Mouse (Mus musculus): ENCODE data around the gene Cs. TPM values are rescaled to one million over a fixed set of nuclear protein-coding genes. Genes with fewer than 3 reads are reported as not detected.
A peak's percentile ranks its signal among the peaks of the same experiment; 100 is the strongest.

Cs gene
- polyA plus RNA-seq, 1 experiment = 204 TPM

DNA sequence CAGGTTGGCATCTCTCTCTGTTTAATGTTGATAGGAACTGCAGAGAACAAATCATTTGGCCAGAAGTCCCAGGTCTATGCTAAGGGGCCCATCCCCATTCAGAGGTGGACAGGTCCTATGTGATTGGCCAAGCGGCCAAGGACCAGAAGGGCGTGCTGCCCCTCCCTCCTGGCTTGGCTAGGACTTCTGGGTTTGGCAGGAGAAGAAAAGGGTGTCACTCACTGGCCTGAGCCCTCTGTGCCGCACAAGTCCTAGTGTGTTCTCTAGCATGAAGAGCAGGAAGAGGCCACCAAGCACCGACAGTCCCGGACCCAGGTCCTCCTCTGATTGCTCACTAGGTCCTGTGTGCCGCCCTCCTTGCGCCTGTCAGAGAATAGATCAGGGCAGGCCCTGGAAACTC lies 59.9 kb downstream of the Cs start:
- H3K4me3 ChIP-seq (ENCODE audit: insufficient read depth, low read length) = no peak overlapping the region
- TF ChIP-seq CTCF (IDR thresholded peaks at IDR 0.05; ENCODE audit: borderline replicate concordance, insufficient read depth, low read length) (no peak), POLR2A (IDR thresholded peaks at IDR 0.05; ENCODE audit: low read depth, low read length) (no peak)
- H3K4me1 ChIP-seq (ENCODE audit: control insufficient read depth, insufficient read depth, low read length) = no peaks in the 10 kb centered on the region
- H3K27ac ChIP-seq (ENCODE audit: insufficient read depth, low read length) = no peak overlapping the region

DNA sequence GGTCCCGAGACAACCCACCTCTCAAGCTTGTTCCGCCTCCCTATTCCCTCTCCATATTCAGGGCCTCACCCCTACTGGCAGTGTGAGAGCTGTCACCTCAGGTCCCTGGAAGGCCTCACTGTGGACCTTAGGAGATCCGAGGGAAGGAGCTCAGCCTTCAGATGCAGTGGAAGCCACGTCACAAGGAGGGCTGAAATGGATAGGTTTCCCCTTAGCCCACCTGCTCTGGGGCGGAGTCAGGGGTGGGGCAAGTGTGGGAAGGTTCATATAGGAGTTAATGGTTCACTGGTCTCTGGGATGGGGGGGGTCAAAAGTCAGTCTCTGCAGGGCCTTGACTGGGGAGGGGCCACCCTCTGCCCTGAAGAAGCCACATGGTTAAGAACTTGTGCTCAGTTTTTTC lies 62.8 kb downstream of the Cs start:
- Histone ChIP-seq H3K27ac (ENCODE audit: insufficient read depth, low read length) (no peak overlapping the region), H3K4me3 (ENCODE audit: insufficient read depth, low read length) (no peak overlapping the region)
- TF ChIP-seq POLR2A (IDR thresholded peaks at IDR 0.05; ENCODE audit: low read depth, low read length) (no peak), CTCF (IDR thresholded peaks at IDR 0.05; ENCODE audit: borderline replicate concordance, insufficient read depth, low read length) (no peak)

DNA sequence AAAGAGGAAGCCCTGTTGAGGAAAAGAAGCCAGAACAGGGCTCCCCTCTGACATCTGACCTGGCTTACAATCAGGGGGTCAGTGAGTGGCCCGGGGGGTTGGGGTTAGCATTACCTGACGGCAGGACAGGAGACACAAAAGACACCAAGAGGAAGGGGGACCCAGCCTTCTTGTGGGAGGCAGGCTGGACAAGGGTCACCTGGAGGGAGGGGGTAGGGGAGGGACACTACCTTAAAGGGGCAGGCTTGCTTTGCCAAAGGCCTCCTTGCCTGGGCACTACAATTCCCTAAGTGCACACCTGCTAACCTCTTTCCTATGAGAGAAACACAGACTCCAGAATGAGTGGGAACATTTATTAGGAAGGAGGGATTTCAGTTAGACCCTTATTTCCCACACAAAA lies 63.5 kb downstream of the Cs start, which contains the start of gene Slc39a5:
TSS of gene Slc39a5 (minus strand) at position 174 of the 400 bp plus-strand sequence.
- Histone ChIP-seq H3K4me3 (ENCODE audit: insufficient read depth, low read length) (no peak within 1 kb of the TSS), H3K4me1 (ENCODE audit: control insufficient read depth, insufficient read depth, low read length) (no peaks in the 10 kb centered on the region), H3K27ac (ENCODE audit: insufficient read depth, low read length) (no peak within 1 kb of the TSS)
- TF ChIP-seq CTCF (IDR thresholded peaks at IDR 0.05; ENCODE audit: borderline replicate concordance, insufficient read depth, low read length) (no peak), POLR2A (IDR thresholded peaks at IDR 0.05; ENCODE audit: low read depth, low read length) (no peak)

More for the DNA sequence above, 62.8 kb downstream of the Cs start:
- no peaks in the 10 kb centered on the region for H3K4me1 ChIP-seq (ENCODE audit: control insufficient read depth, insufficient read depth, low read length)

DNA sequence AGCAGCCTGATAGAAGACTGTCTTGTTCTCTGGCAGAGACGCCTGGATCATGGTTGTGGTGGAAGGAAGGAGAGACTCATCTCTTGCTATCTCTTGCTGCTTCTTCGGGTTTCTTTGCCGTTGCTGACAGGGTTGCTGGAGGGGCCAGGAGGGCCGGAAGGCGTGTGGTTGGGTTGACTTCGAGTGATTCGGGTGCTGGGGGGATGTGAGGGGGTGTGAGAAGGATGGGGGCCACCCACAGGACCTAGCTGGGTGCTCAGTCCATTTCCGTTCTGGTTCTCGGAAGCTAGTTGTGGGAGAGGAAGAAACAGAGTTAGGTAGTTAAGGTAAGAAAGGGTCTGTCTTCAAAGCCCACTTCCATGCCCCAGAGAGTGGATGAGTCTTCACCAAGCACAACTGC lies 64.1 kb downstream of the Cs start:
- Histone ChIP-seq H3K4me1 (ENCODE audit: control insufficient read depth, insufficient read depth, low read length) (no peaks in the 10 kb centered on the region), H3K27ac (ENCODE audit: insufficient read depth, low read length) (no peak overlapping the region), H3K4me3 (ENCODE audit: insufficient read depth, low read length) (no peak overlapping the region)
- TF ChIP-seq CTCF (IDR thresholded peaks at IDR 0.05; ENCODE audit: borderline replicate concordance, insufficient read depth, low read length) (no peak), POLR2A (IDR thresholded peaks at IDR 0.05; ENCODE audit: low read depth, low read length) (no peak)

DNA sequence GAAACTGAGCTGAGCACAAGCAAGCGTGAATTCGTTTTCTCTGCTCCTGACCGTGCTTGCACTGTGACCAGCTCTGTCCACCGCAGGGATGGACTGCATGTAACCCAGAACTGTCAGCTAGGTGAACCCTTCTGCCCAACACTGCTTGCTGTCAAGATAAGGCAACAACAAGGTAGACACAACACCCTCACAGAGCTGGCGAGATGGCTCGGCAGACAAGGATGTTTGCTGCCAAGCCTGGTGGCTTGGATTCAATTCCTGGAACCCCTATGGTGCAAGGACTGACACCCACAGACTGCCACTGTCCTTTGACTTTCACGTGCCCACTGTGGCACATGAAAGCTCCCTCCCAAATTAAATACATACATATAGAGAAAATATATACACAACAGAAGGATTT lies 66.4 kb downstream of the Cs start:
- H3K4me3 ChIP-seq (ENCODE audit: insufficient read depth, low read length) = no peak overlapping the region
- 0 out of 2 replicates have a peak, but pooled peaks cover 3% of the 10 kb centered on the region for H3K4me1 ChIP-seq (ENCODE audit: control insufficient read depth, insufficient read depth, low read length)
- no peak overlapping the region for H3K27ac ChIP-seq (ENCODE audit: insufficient read depth, low read length)
- TF ChIP-seq CTCF (IDR thresholded peaks at IDR 0.05; ENCODE audit: borderline replicate concordance, insufficient read depth, low read length) (no peak), POLR2A (IDR thresholded peaks at IDR 0.05; ENCODE audit: low read depth, low read length) (no peak)

DNA sequence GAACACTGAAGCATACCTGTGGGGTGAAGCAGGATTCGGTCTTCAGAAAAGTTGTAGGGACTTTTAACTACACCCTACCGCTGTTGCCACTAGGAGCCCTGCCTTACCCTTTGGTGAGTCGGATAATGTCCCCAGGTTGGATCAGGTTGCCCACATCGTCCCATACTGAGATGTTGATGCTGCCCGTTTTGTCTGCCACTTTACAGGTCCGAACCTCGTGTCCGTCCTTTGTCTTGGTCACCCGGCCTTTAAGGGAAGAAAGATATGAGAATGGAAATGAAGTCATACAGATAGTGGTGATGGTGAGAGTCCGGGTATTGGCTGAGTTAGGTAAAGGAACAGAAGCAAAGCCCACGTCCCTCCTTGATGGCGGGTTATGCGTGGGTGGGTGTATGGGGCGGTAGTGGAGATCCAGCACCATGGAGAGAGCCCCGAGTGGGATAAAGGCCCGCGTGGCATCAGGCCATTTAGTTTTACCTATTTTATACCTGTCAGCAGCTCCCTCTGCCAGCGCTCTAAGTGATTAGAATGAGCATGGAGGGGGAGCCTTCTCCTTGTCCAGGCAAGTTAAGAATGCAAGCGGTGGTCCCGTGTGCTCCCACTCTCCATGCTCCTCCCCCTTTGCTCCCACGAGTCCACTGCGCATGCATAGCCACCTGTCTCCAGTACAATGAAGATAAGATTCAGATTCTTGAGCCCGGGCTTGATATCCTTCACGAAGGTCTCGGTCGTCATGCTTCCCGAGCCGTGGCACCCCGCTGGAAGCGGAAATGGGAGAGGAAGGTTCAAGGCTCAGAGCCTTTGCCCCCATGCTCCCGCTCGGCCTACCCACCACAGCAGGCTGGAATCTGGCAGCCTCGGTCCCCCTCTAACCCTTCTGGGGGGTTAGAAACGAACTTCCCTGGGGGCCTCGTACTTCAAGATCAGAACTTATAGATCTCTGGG lies 71.3 kb downstream of the Cs start:
- Histone ChIP-seq H3K27ac (ENCODE audit: insufficient read depth, low read length) (no peak overlapping the region), H3K4me1 (ENCODE audit: control insufficient read depth, insufficient read depth, low read length) (peaks cover 9% of the 10 kb centered on the region; the same call in 1 of the 2 replicates), H3K4me3 (ENCODE audit: insufficient read depth, low read length) (peak overlapping the region; percentile 82)
- TF ChIP-seq CTCF (IDR thresholded peaks at IDR 0.05; ENCODE audit: borderline replicate concordance, insufficient read depth, low read length) (no peak), POLR2A (IDR thresholded peaks at IDR 0.05; ENCODE audit: low read depth, low read length) (0 out of 2 replicates have a peak, but pooled peaks have one; percentile 24)

DNA sequence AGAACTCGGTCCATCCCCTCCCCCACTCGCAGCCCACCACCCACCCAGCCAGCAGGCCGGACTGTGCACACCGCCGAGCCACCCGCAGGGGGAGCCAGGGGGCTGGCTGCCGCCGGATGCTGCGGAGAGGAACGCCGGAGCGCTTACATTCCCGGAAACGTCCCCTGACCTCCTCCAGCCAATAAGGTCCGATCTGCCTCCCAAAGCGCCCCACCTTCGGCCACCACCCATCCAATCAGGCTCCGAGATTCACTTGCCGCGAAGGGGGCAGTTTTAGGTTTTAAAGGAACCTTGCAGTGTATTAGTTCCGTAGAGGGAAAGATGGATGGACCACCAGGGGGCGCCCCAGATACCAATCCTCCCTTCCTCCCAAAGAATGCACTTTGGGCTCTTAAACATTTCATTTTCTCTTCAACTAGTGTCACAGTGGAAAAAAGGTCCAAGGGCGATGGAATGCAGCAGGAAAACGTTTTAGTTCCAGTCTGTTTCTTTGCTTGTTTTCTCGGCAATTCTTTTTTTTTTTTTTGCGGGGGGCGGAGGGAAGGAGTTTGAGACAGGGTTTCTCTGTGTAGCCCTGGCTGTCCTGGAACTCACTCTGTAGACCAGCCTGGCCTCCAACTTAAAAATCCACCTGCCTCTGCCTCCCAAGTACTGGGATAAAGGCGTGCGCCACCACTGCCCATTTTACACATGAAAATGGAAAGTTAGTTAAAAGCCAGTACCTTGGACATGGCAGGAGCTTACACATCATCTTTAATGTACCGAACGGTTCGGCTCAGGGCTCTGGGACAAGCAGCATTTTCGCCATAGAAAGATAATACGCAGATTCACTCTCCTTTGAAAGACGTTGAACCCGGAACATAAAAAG lies 72.4 kb downstream of the Cs start:
- Histone ChIP-seq H3K4me1 (ENCODE audit: control insufficient read depth, insufficient read depth, low read length) (peaks cover 13% of the 10 kb centered on the region), H3K4me3 (ENCODE audit: insufficient read depth, low read length) (peak overlapping the region; percentile 82), H3K27ac (ENCODE audit: insufficient read depth, low read length) (peak overlapping the region; percentile 91)
- TF ChIP-seq CTCF (IDR thresholded peaks at IDR 0.05; ENCODE audit: borderline replicate concordance, insufficient read depth, low read length) (peak; percentile 51), POLR2A (IDR thresholded peaks at IDR 0.05; ENCODE audit: low read depth, low read length) (peak; percentile 44; the same call in 1 of the 2 replicates)

DNA sequence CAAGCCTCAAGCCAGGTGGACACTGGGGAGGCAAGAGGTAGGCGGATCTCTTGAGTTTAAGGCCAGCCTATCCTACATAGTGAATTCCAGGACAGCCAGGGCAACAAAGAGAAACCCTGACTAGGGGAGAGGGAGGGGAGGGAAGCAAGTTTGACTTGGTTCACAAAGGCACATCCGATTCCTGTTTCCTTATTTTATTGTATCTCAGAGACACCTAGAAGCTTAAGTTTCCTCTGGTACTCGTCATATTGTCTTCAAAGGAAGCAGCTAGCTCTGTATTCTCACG lies 73.0 kb downstream of the Cs start:
- peak overlapping the region; percentile 91 for H3K27ac ChIP-seq (ENCODE audit: insufficient read depth, low read length)
- H3K4me1 ChIP-seq (ENCODE audit: control insufficient read depth, insufficient read depth, low read length) = peaks cover 13% of the 10 kb centered on the region
- TF ChIP-seq POLR2A (IDR thresholded peaks at IDR 0.05; ENCODE audit: low read depth, low read length) (peak; percentile 22), CTCF (IDR thresholded peaks at IDR 0.05; ENCODE audit: borderline replicate concordance, insufficient read depth, low read length) (no peak)
- peak overlapping the region; percentile 58 for H3K4me3 ChIP-seq (ENCODE audit: insufficient read depth, low read length)

DNA sequence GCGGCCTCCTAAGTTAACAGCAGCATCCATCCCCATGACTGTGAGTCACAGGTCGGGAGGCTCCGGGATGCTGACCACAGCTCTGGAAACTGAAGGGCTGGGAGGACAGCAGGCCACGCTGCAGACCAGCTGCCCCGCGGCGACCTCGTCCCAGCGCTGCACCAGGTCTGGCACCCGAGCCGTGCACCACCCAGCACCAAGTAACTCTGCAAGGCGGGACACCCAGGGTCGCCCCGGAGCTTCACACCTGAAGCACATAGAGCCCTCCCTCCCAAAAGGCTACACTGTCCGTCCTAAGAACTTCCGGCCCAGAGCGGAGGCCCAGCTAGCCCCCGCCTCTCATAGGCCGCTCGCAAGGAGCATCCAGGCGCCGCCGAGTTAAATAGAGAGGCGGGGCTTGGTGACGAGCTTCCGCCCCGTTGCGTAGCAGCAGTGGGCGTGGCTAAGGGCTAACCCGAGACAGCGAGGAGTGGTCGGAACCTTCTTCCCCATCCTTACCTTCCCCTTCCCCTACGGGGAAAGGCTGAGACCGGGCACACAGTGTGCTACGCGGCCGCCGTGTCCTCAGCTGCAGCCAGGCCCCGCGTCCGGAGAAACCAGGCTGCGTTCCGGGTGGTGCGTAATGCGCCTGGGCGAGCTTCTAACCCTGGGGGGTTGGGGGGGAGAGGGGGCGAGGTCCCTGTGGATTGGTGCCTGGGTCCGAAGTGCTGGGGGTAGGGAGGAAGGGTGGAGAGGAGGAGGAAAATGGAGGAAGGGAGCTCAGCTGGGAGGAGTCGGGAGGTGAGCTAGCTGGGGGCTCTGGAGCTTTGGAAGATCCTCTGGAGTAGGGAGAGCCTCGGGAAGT lies 73.9 kb downstream of the Cs start, which contains the start of the genes Nabp2 and Rnf41:
TSS of gene Nabp2 (minus strand) at position 282 of the 844 bp plus-strand sequence.
TSS of gene Rnf41 (plus strand) at position 447 of the 844 bp plus-strand sequence.
- peak within 1 kb of the TSS; percentile 91 for H3K27ac ChIP-seq (ENCODE audit: insufficient read depth, low read length)
- H3K4me1 ChIP-seq (ENCODE audit: control insufficient read depth, insufficient read depth, low read length) = peaks cover 13% of the 10 kb centered on the region
- peak within 1 kb of the TSS; percentile 86 for H3K4me3 ChIP-seq (ENCODE audit: insufficient read depth, low read length)
- TF ChIP-seq CTCF (IDR thresholded peaks at IDR 0.05; ENCODE audit: borderline replicate concordance, insufficient read depth, low read length) (no peak), POLR2A (IDR thresholded peaks at IDR 0.05; ENCODE audit: low read depth, low read length) (peak; percentile 92)
